Mouse (Mus musculus) testis, adult 2 months (tissue): ENCODE measurements around the gene Kidins220. TPM values are rescaled to one million over a fixed set of nuclear protein-coding genes. Genes with fewer than 3 reads are reported as not detected.

ENCODE experiments used
- H3K27ac ChIP-seq: fragments of 200-500 bp; 2 replicates; pipeline ENCODE4 v1.5.1; 2012; ENCODE audit warnings: low read depth, low read length; ENCODE audit not compliant: control insufficient read depth, insufficient read depth
- H3K27me3 ChIP-seq: fragments of 200-500 bp; 2 replicates; pipeline ENCODE4 v1.6.1; 2012; ENCODE audit warnings: mild to moderate bottlenecking, low read length, moderate library complexity; ENCODE audit not compliant: control insufficient read depth, insufficient read depth
- H3K36me3 ChIP-seq: fragments of 200-500 bp; 2 replicates; pipeline ENCODE4 v1.6.1; 2012; ENCODE audit warnings: mild to moderate bottlenecking, low read length; ENCODE audit not compliant: control insufficient read depth, insufficient read depth
- H3K4me1 ChIP-seq: fragments of 200-500 bp; 2 replicates; pipeline ENCODE4 v1.6.1; 2012; ENCODE audit warnings: low read length; ENCODE audit not compliant: control insufficient read depth, insufficient read depth
- H3K4me3 ChIP-seq: fragments of 200-500 bp; 2 replicates; pipeline ENCODE4 v1.5.1; 2012; ENCODE audit warnings: low read depth, mild to moderate bottlenecking, low read length, moderate library complexity, mixed read lengths; ENCODE audit not compliant: control insufficient read depth
- CTCF ChIP-seq: fragments of 200-500 bp; IDR thresholded peaks from 2 replicates; pipeline ENCODE4 v1.5.1; 2012; ENCODE audit warnings: low read depth, mild to moderate bottlenecking, inconsistent platforms, low read length, moderate library complexity; ENCODE audit not compliant: control insufficient read depth, insufficient read depth, insufficient replicate concordance
- POLR2A ChIP-seq: fragments of 200-500 bp; IDR thresholded peaks from 2 replicates; pipeline ENCODE4 v1.6.1; 2012; ENCODE audit warnings: low read depth, mild to moderate bottlenecking, inconsistent platforms, low read length, moderate library complexity; ENCODE audit not compliant: control insufficient read depth
- polyA plus RNA-seq: library from polyadenylated mRNA; depleted of rRNA; stranded (reverse); fragments of >200 nt; gene quantifications from 2 replicates; pipeline ENCODE4 v1.2.3, GENCODE M21; 2012

The Kidins220 gene
- polyA plus RNA-seq, 1 experiment, result 14.2 TPM

- TF ChIP-seq POLR2A, result no peak
- TF ChIP-seq CTCF, result no peak
- Histone ChIP-seq H3K36me3 (no peaks in the 10 kb centered on the region), H3K4me1 (no peaks in the 10 kb centered on the region), H3K4me3 (no peak overlapping the region), H3K27ac (no peak overlapping the region), H3K27me3 (no peaks in the 10 kb centered on the region)
Observed at GRCm38 (mm10) chr12:25074344-25074743, 99.6 kb downstream of the Kidins220 start.

DNA sequence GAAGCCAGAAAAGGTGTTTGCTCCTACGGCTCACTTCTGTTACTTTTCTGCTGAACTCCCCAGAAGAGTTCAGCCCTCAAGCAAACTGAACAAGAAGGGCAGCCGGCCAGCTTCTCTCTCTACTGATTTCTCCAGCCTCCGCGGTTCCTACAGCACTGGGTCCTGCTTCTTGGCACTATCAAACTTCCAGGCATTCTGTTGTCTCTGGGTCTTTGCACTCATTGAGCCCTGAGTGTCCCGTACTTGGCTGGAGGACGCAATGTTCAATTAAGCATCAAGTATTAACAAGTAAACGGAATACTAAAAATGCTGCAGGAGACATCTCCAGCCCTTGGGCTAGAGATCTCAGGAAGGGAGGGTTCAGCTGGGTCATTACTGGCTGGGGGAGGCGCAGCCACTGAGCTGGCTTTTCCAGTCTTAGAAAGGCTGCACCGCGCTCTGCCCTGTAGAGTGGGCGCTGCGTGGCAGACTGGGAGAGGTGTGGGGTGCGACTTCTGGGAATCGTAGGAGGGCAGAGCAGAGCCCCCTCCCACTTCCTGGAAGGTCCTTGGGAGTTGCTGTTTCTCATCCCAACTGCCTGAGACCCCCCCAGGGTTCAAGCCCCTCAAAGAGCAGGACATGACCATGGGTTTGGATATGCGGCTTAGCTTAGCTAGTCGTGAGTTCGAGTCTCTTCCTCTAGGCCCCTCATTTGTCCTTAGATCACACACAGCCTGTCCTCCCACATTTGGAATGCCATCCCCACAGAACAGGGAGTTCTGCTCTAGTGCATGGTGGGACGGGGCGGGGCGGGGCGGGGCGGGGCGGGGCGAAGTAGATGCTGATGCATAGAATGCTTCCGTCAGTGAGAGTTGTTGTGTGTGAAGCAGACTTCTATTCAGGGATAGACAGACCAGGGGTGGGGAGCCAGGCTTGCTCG is 108.8 kb downstream of the Kidins220 start:
- H3K4me3 ChIP-seq, result no peak overlapping the region; the same call in 1 of the 2 replicates

DNA sequence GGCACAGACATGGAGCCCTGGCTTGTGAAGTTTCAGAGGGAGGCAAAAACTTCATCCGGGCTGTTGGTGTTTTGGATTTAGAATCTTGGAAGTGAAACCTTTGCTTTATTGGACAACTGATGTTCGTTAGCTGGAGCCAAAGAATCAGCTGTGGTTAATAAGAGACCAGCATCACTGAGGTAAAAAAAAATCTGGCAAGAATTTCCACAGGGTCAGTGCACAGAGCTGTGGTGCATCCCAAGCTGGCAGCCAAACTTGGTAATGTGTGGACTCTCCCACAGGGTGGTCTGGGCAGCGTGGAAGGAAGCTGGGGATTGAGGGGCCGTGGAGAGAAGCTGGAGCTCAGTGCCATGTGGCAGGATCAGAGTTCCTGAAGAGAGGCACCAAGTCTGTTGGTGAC is 112.2 kb downstream of the Kidins220 start:
- no peak overlapping the region for H3K4me3 ChIP-seq
- no peak for TF ChIP-seq POLR2A
- no peak for TF ChIP-seq CTCF
- H3K27ac ChIP-seq, result no peak overlapping the region
- H3K27me3 ChIP-seq, result no peaks in the 10 kb centered on the region
- no peaks in the 10 kb centered on the region for H3K36me3 ChIP-seq
- peaks cover 7% of the 10 kb centered on the region for H3K4me1 ChIP-seq

More for the DNA sequence above, 108.8 kb downstream of the Kidins220 start:
- Histone ChIP-seq H3K27ac (no peak overlapping the region), H3K36me3 (no peaks in the 10 kb centered on the region), H3K4me1 (peaks cover 7% of the 10 kb centered on the region), H3K27me3 (no peaks in the 10 kb centered on the region)
- TF ChIP-seq CTCF (no peak), POLR2A (no peak)

DNA sequence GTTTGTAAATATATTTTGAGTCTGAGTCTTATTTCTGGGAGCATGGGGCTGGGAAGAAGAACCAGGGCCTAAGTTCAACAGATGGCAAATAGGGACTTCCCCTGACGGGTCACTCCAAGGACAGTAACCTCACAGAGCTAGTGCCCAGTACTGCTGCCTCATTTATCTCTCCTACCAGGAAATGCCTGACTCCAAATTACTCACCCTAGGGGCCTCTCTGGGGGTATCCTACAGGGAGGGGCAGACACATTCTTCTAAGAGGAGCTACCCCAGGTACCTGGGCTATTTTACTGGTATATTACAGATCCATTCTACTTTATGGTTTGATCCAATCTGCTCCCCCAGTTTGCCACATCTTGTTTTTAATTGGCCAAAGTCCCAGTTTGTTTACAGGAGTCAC is 114.7 kb downstream of the Kidins220 start:
- no peaks in the 10 kb centered on the region for H3K27me3 ChIP-seq
- no peak overlapping the region for H3K27ac ChIP-seq
- peaks cover 9% of the 10 kb centered on the region for H3K4me1 ChIP-seq
- no peaks in the 10 kb centered on the region for H3K36me3 ChIP-seq
- no peak for TF ChIP-seq CTCF
- no peak for TF ChIP-seq POLR2A
- no peak overlapping the region for H3K4me3 ChIP-seq

DNA sequence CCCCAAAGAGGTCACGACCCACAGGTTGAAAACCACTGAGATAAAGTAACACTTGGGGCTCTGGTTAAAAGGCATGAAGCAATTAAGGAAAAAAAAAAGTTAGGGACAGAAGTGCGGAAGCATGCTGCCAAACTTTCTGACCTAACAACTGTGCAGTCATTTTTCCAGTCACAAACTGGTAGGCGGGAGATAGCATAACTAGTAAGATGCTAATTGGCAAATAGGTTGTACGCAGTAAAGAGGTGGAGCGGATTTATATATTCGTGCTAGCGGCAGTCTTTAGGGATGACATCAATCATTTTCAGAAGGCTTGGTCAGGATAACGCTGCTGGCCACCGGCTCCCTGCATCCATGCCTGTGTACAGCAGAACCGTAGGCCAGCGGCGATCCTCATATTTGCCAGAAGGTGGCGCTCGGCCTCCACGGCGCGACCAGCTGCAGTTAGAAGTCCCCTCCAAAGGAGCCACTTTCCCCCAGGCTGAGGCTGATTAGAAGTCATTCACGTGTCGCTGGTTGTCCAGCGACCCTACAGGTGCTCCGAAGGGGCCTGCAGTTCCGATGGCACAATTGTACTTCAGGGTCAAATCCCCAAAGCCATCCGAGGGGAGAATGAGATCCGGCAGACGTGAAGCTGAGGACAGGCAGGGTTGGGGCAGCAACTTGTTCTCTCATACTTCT is 117.4 kb downstream of the Kidins220 start:
- Histone ChIP-seq H3K4me3 (peak overlapping the region; percentile 65), H3K27ac (no peak overlapping the region), H3K4me1 (peaks cover 22% of the 10 kb centered on the region), H3K27me3 (no peaks in the 10 kb centered on the region), H3K36me3 (no peaks in the 10 kb centered on the region)
- TF ChIP-seq CTCF (peak; percentile 97), POLR2A (no peak)

DNA sequence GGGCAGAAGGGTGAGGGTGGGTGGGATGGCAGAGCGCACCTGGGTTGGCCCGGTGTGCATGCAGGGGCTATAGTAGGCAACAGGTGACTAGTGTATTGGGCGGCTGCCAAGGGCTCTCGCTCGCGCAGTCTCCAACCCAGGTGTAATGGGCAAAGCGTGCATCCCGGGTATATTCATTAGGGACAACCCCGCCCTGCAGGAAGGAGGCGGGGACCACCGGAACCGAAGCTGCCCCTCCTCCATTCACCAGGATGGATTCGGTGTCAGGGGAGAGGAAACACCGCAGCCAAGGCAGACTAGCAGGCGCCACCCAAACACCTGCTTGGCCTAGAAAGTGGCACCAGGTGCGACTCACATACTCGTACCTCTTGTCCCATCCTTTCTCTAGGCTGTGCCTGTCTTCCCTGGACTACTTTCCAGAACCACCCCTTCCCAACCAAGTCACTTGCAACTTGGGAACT is 118.1 kb downstream of the Kidins220 start:
- no peak for TF ChIP-seq POLR2A
- Histone ChIP-seq H3K27ac (no peak overlapping the region), H3K27me3 (no peaks in the 10 kb centered on the region), H3K4me1 (peaks cover 25% of the 10 kb centered on the region), H3K4me3 (no peak overlapping the region; the same call in 1 of the 2 replicates), H3K36me3 (no peaks in the 10 kb centered on the region)

DNA sequence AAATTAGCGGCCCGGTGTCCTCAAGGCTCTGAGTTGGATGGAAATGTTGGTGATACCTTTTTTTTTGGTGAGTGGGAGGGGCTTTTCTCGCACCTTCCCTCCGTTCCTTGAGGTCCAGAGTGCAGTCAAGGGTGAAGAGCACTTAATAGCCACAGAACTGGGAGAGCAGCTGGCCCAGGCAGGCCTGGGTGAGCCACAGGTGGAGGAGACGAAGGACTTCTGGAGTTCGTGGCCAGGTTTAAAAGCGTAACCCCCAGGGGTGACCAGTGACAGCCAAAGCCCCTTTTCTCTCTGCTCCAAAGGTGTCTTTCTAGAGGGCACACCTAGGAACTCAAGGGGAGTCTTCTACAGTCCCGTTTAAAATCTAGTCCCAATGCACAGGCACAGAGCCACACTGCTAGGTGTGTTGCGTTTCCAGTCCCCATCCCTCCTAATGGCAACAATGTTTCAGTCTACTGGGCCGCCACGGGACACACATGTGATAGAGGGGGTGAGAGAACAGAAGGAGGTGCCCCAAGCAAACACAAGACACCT is 118.6 kb downstream of the Kidins220 start:
- no peaks in the 10 kb centered on the region for H3K27me3 ChIP-seq
- TF ChIP-seq CTCF (no peak), POLR2A (no peak)
- H3K4me1 ChIP-seq, result peaks cover 31% of the 10 kb centered on the region
- H3K4me3 ChIP-seq, result no peak overlapping the region
- H3K36me3 ChIP-seq, result no peaks in the 10 kb centered on the region
- no peak overlapping the region for H3K27ac ChIP-seq
